Mouse (Mus musculus): ENCODE results near the gene Ccdc85c. TPM values are rescaled to one million over a fixed set of nuclear protein-coding genes. Genes with fewer than 3 reads are reported as not detected.

The Ccdc85c gene
- polyA plus RNA-seq, 1 experiment: 40.8 TPM

DNA sequence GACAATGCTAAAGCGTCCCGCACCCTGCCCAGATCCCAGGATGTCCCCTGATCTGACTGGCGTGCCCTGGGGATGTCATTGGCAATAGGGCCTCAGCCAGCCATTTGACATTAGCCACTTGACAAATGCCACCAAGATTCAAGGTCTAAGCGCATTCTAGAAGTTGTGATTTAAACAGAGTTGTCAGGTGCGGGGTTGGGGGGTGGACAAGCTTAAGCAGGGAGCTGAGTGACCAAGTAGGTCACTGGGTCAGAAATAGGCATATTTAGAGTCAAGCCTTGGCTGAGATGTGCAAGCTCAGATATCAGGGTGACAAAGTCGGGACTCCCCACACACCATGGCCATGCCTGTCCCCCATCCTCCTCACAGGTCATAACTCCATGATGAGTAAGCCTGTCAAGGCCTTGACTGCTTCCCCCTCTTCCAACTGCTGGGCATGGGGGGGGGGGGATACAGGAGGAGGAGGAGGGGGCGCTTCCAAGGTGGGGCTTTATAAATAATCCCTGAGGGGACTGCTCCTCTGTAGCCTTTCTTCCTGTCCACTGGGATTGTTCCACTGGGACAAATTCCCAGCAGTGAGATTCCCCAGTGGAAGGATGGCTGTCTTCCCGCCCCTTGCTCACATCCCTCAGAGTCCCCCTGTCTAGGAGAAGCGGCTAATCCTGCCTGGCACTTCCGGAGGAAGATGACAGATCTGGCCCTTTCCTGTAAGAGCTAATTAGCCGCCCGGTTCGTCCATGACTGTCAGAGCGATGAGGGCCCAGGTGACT is 9.4 kb upstream of the Ccdc85c start:
- TF ChIP-seq CTCF (IDR thresholded peaks at IDR 0.05; ENCODE audit: extremely low read depth, insufficient read depth, low read length) (no peak), POLR2A (IDR thresholded peaks at IDR 0.05; ENCODE audit: extremely low read depth, insufficient read depth, low read length) (no peak)
- H3K4me1 ChIP-seq (ENCODE audit: control insufficient read depth, insufficient read depth, low read length): no peaks in the 10 kb centered on the region
- H3K4me3 ChIP-seq (ENCODE audit: insufficient read depth, low read length): no peak overlapping the region
- no peak overlapping the region for H3K27ac ChIP-seq (ENCODE audit: insufficient read depth, low read length)

DNA sequence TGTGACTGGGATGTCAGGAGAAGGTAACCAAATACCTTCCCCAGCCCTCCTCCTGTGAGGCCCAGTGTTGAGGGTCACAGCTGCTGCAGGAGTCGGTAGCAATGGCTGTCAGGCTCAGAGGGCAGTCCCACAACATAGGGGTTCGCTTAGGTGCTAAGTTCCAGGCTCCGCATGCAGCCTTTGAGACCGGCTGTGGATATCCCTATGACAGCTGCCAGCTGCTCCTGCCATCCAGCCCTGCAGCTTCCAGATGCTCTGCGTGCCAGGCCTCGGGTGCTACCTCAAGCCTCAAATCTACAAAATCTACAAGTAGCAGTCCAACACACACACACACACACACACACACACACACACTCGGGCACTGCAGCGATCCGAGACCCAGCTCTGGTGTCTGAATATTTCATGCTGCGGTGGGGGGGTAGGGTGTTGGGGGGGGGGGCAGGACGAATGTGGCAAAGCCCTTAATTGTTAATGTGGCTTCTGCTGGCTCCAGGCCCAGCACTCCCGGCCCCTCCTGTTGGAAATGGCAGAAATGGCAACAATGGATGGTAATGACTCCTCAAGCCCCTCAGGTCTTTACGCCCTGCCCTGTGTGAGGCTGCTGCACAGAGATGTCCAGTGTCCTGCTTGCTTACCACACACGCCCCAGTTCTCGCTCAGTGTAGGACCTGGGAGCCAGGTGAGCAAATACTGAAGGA is 3.1 kb upstream of the Ccdc85c start:
- H3K27ac ChIP-seq (ENCODE audit: insufficient read depth, low read length): no peak overlapping the region
- 0 out of 2 replicates have a peak, but pooled peaks cover 4% of the 10 kb centered on the region for H3K4me1 ChIP-seq (ENCODE audit: control insufficient read depth, insufficient read depth, low read length)
- no peak overlapping the region for H3K4me3 ChIP-seq (ENCODE audit: insufficient read depth, low read length)
- no peak for TF ChIP-seq CTCF (IDR thresholded peaks at IDR 0.05; ENCODE audit: extremely low read depth, insufficient read depth, low read length)
- TF ChIP-seq POLR2A (IDR thresholded peaks at IDR 0.05; ENCODE audit: extremely low read depth, insufficient read depth, low read length): no peak

GRCm38 (mm10) chr12:108277341-108277841 is 2.2 kb upstream of the Ccdc85c start:
- no peak for TF ChIP-seq POLR2A (IDR thresholded peaks at IDR 0.05; ENCODE audit: extremely low read depth, insufficient read depth, low read length)
- no peak for TF ChIP-seq CTCF (IDR thresholded peaks at IDR 0.05; ENCODE audit: extremely low read depth, insufficient read depth, low read length)
- Histone ChIP-seq H3K4me3 (ENCODE audit: insufficient read depth, low read length) (peak overlapping the region; percentile 82), H3K27ac (ENCODE audit: insufficient read depth, low read length) (no peak overlapping the region), H3K4me1 (ENCODE audit: control insufficient read depth, insufficient read depth, low read length) (peaks cover 8% of the 10 kb centered on the region)

- TF ChIP-seq POLR2A (IDR thresholded peaks at IDR 0.05; ENCODE audit: extremely low read depth, insufficient read depth, low read length) (no peak), CTCF (IDR thresholded peaks at IDR 0.05; ENCODE audit: extremely low read depth, insufficient read depth, low read length) (no peak)
- Histone ChIP-seq H3K27ac (ENCODE audit: insufficient read depth, low read length) (0 out of 2 replicates have a peak overlapping the region, but pooled peaks have one; percentile 18), H3K4me1 (ENCODE audit: control insufficient read depth, insufficient read depth, low read length) (peaks cover 8% of the 10 kb centered on the region), H3K4me3 (ENCODE audit: insufficient read depth, low read length) (peak overlapping the region; percentile 82)
Observed at GRCm38 (mm10) chr12:108275920-108276822, 946 bp upstream of the Ccdc85c start.

GRCm38 (mm10) chr12:108275508-108275890 is 274 bp upstream of the Ccdc85c start:
- H3K4me1 ChIP-seq (ENCODE audit: control insufficient read depth, insufficient read depth, low read length): peaks cover 10% of the 10 kb centered on the region

DNA sequence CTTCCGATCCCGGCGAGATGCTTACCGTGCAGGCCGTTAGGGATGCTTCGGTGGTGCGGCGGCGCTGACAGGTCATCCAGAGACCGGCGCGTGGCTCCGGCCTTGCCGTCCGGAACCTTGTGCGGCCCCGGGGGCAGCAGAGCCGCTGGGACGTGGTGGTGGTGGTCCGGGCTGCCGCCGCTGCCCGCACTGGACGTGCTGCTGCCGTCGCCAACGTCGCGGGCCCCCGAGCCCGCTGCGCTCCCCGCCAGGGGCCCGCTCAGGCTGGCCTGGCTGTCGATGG is 971 bp downstream of the Ccdc85c start:
- TF ChIP-seq POLR2A (IDR thresholded peaks at IDR 0.05; ENCODE audit: extremely low read depth, insufficient read depth, low read length) (no peak), CTCF (IDR thresholded peaks at IDR 0.05; ENCODE audit: extremely low read depth, insufficient read depth, low read length) (no peak)
- H3K4me3 ChIP-seq (ENCODE audit: insufficient read depth, low read length): peak overlapping the region; percentile 82
- H3K4me1 ChIP-seq (ENCODE audit: control insufficient read depth, insufficient read depth, low read length): peaks cover 10% of the 10 kb centered on the region
- no peak overlapping the region for H3K27ac ChIP-seq (ENCODE audit: insufficient read depth, low read length)

More at GRCm38 (mm10) chr12:108275508-108275890, 274 bp upstream of the Ccdc85c start:
- TF ChIP-seq CTCF (IDR thresholded peaks at IDR 0.05; ENCODE audit: extremely low read depth, insufficient read depth, low read length) (no peak), POLR2A (IDR thresholded peaks at IDR 0.05; ENCODE audit: extremely low read depth, insufficient read depth, low read length) (peak; percentile 57; the same call in 1 of the 2 replicates)
- Histone ChIP-seq H3K4me3 (ENCODE audit: insufficient read depth, low read length) (peak overlapping the region; percentile 82), H3K27ac (ENCODE audit: insufficient read depth, low read length) (no peak overlapping the region)

- no peak for TF ChIP-seq POLR2A (IDR thresholded peaks at IDR 0.05; ENCODE audit: extremely low read depth, insufficient read depth, low read length)
- no peak for TF ChIP-seq CTCF (IDR thresholded peaks at IDR 0.05; ENCODE audit: extremely low read depth, insufficient read depth, low read length)
- H3K27ac ChIP-seq (ENCODE audit: insufficient read depth, low read length): no peak overlapping the region
- peak overlapping the region; percentile 82 for H3K4me3 ChIP-seq (ENCODE audit: insufficient read depth, low read length)
- H3K4me1 ChIP-seq (ENCODE audit: control insufficient read depth, insufficient read depth, low read length): peaks cover 10% of the 10 kb centered on the region
Observed at GRCm38 (mm10) chr12:108273466-108274312, 1.5 kb downstream of the Ccdc85c start.

GRCm38 (mm10) chr12:108272143-108272635 is 3.0 kb downstream of the Ccdc85c start:
- TF ChIP-seq CTCF (IDR thresholded peaks at IDR 0.05; ENCODE audit: extremely low read depth, insufficient read depth, low read length): no peak
- no peak for TF ChIP-seq POLR2A (IDR thresholded peaks at IDR 0.05; ENCODE audit: extremely low read depth, insufficient read depth, low read length)
- no peak overlapping the region for H3K27ac ChIP-seq (ENCODE audit: insufficient read depth, low read length)
- no peak overlapping the region for H3K4me3 ChIP-seq (ENCODE audit: insufficient read depth, low read length)
- H3K4me1 ChIP-seq (ENCODE audit: control insufficient read depth, insufficient read depth, low read length): peaks cover 7% of the 10 kb centered on the region
